Mouse (Mus musculus) limb, embryonic 11.5 days (tissue): ENCODE measurements around the gene Gm48551. TPM values are rescaled to one million over a fixed set of nuclear protein-coding genes. Genes with fewer than 3 reads are reported as not detected.

Experiments used
- ATAC-seq: fragments of 200-750 bp; cut with Nextera tagmentation; 2 replicates; pipeline ENCODE4 v1.8.0; 2017; ENCODE audit warnings: low read depth; ENCODE audit not compliant: insufficient number of reproducible peaks, low FRiP score, low TSS enrichment
- DNase-seq: peaks from one replicate; pipeline ENCODE4 v3.0.0-alpha.2; 2015; ENCODE audit warnings: low spot score
- H3K27ac ChIP-seq: fragments of 300-500 bp; sonication (generic); replicated peaks from 2 replicates; pipeline ENCODE4 v1.5.1; 2014; ENCODE audit warnings: low read depth, mild to moderate bottlenecking, low read length
- H3K27me3 ChIP-seq: fragments of 300-500 bp; sonication (generic); 2 replicates; pipeline ENCODE4 v1.6.1; 2014; ENCODE audit warnings: mild to moderate bottlenecking, low read length, mixed read lengths; ENCODE audit not compliant: control insufficient read depth, insufficient read depth
- H3K36me3 ChIP-seq: fragments of 300-500 bp; sonication (generic); 2 replicates; pipeline ENCODE4 v1.6.1; 2014; ENCODE audit warnings: mild to moderate bottlenecking, low read length, moderate library complexity, mixed read lengths; ENCODE audit not compliant: control insufficient read depth, insufficient read depth
- H3K4me1 ChIP-seq: fragments of 300-500 bp; sonication (generic); 2 replicates; pipeline ENCODE4 v1.6.1; 2014; ENCODE audit warnings: low read length, mixed read lengths; ENCODE audit not compliant: control insufficient read depth, insufficient read depth
- H3K4me2 ChIP-seq: fragments of 300-500 bp; sonication (generic); 2 replicates; pipeline ENCODE4 v1.6.1; 2014; ENCODE audit warnings: low read depth, mild to moderate bottlenecking, moderate library complexity; ENCODE audit not compliant: severe bottlenecking
- H3K4me3 ChIP-seq: fragments of 300-500 bp; sonication (generic); 2 replicates; pipeline ENCODE4 v1.5.1; 2014; ENCODE audit warnings: low read depth, low read length
- H3K9ac ChIP-seq: fragments of 300-500 bp; sonication (generic); 2 replicates; pipeline ENCODE4 v1.6.1; 2014; ENCODE audit warnings: mild to moderate bottlenecking, low read length
- H3K9me3 ChIP-seq: fragments of 300-500 bp; sonication (generic); 2 replicates; pipeline ENCODE4 v1.6.1; 2016; ENCODE audit warnings: low read length; ENCODE audit not compliant: control insufficient read depth
- WGBS: fragments of 180-500 bp; shearing (Covaris S2); extraction: QIAGEN DNeasy Blood & Tissue Kit; methylation state at CpG from one replicate; pipeline ENCODE4 v1.1.7; 2014; 5-methylcytosine and 5-hydroxymethylcytosine counted together
- polyA plus RNA-seq: library from polyadenylated mRNA; unstranded; fragments of >200 nt; fragmentation: Nextera tagmentation; extraction: Ambion mirVana; gene quantifications from 2 replicates; pipeline ENCODE4 v1.2.1, GENCODE M21; 2014

The Gm48551 gene
- polyA plus RNA-seq, 1 experiment from 2014 or later = 2.1 TPM

DNA sequence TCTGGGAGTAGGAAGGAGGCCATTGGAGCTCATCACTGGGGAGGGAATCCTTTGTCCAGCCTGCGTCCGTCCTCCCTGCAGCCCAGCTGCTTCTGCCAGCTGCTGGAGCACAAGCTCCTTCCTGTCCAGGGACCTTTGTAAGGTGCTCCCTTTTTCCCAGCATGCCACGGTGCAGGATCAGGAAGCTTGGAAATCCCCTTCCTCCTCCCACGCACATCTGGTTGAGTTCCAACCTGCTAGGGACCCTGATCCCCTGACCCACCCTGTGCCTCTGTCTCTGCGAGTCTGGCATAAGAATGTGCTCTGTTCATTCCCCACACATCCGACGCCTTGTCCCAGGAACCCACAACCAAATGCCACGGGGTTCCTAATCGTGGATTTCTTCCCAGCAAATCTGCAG is 26.7 kb downstream of the Gm48551 start:
- DNase-seq (no peak), ATAC-seq (no peak)
- 86% methylated on average over 9 of the region's 9 CpGs for WGBS
- peaks cover 67% of the 10 kb centered on the region for H3K4me1 ChIP-seq
- H3K4me2 ChIP-seq = no peak overlapping the region
- H3K9ac ChIP-seq = no peak overlapping the region
- peaks cover 7% of the 10 kb centered on the region; the same call in 1 of the 2 replicates for H3K27me3 ChIP-seq
- H3K27ac ChIP-seq = peak overlapping the region; percentile 42; the same call in 1 of the 2 replicates
- H3K9me3 ChIP-seq = no peaks in the 10 kb centered on the region
- no peaks in the 10 kb centered on the region for H3K36me3 ChIP-seq
- no peak overlapping the region for H3K4me3 ChIP-seq

DNA sequence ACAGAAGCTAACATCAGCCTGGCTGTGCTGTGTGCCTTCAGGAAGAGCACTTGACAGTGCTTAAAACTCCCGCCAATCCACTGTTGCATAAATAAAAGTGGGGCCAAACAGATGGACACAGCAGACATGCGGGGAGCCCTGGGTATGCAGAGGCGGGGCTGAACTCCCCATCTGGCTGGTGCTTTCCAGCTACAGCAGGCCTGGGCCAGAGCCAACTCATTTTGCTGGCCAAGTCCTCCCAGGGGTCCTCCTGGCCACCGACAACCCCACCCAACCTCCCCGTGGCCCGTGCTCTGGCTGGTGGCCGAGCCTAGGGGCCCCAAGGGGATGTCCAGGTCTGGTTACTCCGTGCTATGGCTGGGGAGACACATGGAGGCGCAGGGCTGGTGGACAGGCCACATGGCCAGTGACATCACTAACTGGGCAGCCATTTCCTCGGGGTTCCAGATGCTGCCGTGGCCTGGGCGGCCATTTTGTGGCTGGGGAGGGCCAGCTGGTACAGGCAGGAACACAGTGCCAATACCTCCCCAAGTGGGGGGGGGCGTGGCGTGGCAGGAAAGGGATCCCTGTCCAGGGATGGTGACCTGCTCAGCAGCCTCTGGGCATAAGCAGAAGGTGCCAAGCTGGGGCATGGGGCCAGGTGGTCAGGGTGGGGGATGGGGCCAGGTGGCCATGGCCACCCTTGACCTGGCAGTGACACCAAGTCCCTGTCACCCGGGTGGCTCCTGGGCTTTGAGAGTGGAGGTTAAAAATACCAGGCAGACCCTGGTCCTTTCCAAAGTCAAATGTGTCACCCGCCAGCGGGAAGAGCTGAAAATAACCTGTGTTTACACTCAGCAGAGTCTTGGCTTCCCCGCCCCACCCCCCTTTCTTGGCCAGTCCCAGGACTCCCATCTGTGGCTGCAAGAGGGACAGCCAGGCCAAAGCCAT is 27.5 kb downstream of the Gm48551 start:
- H3K27ac ChIP-seq = peak overlapping the region; percentile 42; the same call in 1 of the 2 replicates
- no peaks in the 10 kb centered on the region for H3K36me3 ChIP-seq
- no peak for DNase-seq
- peaks cover 6% of the 10 kb centered on the region; the same call in 1 of the 2 replicates for H3K27me3 ChIP-seq
- WGBS = 81% methylated on average over 18 of the region's 18 CpGs
- H3K9ac ChIP-seq = no peak overlapping the region
- H3K9me3 ChIP-seq = no peaks in the 10 kb centered on the region
- no peak overlapping the region for H3K4me3 ChIP-seq
- no peak overlapping the region for H3K4me2 ChIP-seq
- peaks cover 65% of the 10 kb centered on the region for H3K4me1 ChIP-seq
- ATAC-seq = no peak

DNA sequence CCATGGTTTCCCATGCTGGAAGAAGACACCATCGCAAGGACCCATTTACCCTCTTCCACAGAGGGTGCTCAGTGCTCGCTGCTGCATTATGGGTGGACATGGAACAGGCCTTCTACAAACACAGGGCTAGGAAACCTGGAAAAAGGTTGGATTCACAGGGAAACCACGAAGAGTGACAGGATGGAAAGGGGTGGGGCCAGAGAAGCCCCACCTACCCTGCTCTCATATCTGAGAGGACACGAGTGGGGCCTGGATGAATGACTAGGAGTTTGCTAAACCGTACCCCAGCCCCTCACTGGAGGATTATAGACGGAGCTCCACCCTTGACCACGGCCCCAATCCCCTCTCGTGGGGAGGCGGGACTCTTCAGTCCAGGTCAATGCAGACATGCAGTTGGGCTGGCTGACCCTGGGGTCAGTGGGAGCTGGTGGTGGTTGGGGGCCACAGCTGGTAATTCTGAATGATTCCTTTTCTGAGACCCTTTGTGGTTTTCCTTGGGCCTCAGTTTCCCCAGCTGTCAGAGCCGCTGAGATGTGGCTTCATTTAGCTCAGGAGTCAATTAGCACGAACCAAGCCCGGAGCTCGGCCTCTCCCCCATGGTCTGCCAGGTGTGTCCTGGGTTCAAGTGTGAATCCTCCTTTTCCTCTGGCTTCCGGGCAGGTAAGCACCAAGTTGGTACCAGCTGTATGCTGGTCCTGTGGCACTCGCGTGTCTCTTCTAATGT is 28.5 kb downstream of the Gm48551 start:
- H3K9me3 ChIP-seq = no peaks in the 10 kb centered on the region
- ATAC-seq (no peak), DNase-seq (no peak)
- H3K4me3 ChIP-seq = no peak overlapping the region
- H3K36me3 ChIP-seq = no peaks in the 10 kb centered on the region
- H3K4me2 ChIP-seq = no peak overlapping the region
- H3K9ac ChIP-seq = no peak overlapping the region
- peaks cover 65% of the 10 kb centered on the region for H3K4me1 ChIP-seq
- H3K27me3 ChIP-seq = peaks cover 6% of the 10 kb centered on the region; the same call in 1 of the 2 replicates
- 79% methylated on average over 16 of the region's 16 CpGs for WGBS
- H3K27ac ChIP-seq = no peak overlapping the region

DNA sequence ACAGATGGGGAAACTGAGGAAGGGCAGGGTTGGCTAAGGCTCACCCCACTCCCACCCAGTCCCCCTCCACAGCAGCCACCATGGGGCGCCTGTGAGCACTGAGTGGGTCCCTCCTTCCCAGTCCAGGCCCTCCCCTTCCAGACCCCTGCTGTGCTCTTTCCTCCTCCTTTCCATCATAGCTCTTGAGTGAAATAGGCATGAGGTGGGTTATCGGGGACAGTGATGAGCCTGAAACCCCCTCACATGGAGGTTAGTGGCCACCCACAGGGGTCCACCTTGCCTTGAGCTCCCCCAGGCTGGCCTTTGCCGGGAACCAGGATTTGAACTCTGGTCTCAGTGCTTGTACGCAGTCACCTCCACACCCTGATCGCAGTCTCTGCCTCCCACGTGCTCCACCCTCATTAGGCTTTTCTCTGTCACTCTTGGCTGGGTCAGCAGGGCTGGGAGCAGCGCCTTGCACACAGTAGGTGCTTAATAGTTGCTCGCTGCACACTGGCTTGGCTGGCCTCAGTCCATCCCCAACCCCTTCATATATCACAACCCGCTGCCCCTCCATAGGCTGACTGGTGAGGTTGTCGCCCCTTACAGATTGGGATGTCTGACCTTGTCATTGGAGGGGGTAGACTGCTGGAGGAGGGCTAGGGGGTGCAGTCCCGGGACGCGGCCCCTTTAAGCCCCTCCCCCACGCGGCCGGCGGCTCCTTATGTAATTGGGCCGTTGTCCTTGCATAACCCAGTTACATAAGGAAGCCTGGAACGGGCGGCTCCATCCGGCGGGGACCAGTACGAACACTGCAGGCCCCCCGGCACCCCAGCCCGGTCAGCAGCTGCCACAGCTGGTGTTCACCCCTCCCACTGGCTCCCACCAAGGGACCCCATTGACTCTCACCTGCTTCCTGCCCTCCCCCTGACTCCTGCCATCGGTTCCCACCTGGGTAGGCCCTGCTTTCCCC is 29.3 kb downstream of the Gm48551 start:
- peak overlapping the region; percentile 6; the same call in 1 of the 2 replicates for H3K4me3 ChIP-seq

DNA sequence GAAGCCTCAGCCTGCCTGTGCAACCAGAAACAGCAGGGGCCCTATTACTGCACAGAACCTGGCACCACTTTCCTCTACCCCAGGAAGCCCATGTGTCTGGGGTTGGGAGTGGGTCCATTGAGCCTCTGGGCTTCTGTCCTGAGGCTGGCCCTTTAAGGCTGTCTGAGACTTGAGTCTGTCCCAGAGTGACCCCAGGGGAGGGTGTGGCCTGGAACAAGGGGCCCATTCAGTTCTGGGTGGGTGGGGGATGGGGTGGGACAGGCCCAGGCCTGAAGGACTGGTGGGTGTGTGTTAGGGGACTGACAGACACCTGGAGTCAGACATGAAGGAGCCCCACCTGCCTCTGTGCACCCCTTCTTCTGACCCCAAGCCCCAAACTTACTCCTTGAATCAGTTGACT is 30.4 kb downstream of the Gm48551 start:
- Histone ChIP-seq H3K36me3 (no peaks in the 10 kb centered on the region), H3K27ac (peak overlapping the region; percentile 11), H3K4me1 (peaks cover 53% of the 10 kb centered on the region), H3K9ac (no peak overlapping the region), H3K9me3 (no peaks in the 10 kb centered on the region), H3K4me2 (no peak overlapping the region), H3K27me3 (no peaks in the 10 kb centered on the region), H3K4me3 (no peak overlapping the region)
- no peak for ATAC-seq
- no peak for DNase-seq

More for the DNA sequence above, 29.3 kb downstream of the Gm48551 start:
- peak overlapping the region; percentile 11; the same call in 1 of the 2 replicates for H3K27ac ChIP-seq
- DNase-seq = peak; percentile 76
- H3K36me3 ChIP-seq = no peaks in the 10 kb centered on the region
- no peak for ATAC-seq
- peak overlapping the region; percentile 27 for H3K4me2 ChIP-seq
- H3K4me1 ChIP-seq = peaks cover 60% of the 10 kb centered on the region
- no peaks in the 10 kb centered on the region for H3K27me3 ChIP-seq
- 29% methylated on average over 26 of the region's 26 CpGs for WGBS
- H3K9ac ChIP-seq = peak overlapping the region; percentile 45
- no peaks in the 10 kb centered on the region for H3K9me3 ChIP-seq

DNA sequence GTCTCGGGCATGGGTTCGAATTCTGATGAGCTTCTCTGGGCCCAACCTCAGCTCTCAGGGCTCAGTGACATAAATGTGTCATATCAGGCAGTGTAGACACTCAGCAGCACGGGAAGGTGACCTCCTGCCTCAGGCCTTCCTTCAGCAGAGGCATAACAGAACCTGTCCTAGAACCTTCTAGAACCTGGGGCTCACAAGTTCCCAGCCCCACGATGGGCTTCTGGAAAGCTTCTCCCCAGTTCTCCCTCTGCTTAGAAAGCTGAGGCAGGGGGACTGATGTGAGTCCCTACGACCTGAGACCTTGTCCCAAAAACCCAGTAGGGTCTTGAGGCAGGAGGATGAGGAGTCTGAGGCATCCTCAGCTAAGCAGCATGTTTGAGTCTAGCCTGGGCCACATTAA is 30.9 kb downstream of the Gm48551 start:
- DNase-seq (no peak), ATAC-seq (no peak)
- Histone ChIP-seq H3K27me3 (no peaks in the 10 kb centered on the region), H3K36me3 (no peaks in the 10 kb centered on the region), H3K27ac (no peak overlapping the region), H3K4me3 (no peak overlapping the region), H3K9ac (no peak overlapping the region), H3K9me3 (no peaks in the 10 kb centered on the region), H3K4me2 (no peak overlapping the region), H3K4me1 (peaks cover 50% of the 10 kb centered on the region)
- 81% methylated on average over 5 of the region's 5 CpGs for WGBS

DNA sequence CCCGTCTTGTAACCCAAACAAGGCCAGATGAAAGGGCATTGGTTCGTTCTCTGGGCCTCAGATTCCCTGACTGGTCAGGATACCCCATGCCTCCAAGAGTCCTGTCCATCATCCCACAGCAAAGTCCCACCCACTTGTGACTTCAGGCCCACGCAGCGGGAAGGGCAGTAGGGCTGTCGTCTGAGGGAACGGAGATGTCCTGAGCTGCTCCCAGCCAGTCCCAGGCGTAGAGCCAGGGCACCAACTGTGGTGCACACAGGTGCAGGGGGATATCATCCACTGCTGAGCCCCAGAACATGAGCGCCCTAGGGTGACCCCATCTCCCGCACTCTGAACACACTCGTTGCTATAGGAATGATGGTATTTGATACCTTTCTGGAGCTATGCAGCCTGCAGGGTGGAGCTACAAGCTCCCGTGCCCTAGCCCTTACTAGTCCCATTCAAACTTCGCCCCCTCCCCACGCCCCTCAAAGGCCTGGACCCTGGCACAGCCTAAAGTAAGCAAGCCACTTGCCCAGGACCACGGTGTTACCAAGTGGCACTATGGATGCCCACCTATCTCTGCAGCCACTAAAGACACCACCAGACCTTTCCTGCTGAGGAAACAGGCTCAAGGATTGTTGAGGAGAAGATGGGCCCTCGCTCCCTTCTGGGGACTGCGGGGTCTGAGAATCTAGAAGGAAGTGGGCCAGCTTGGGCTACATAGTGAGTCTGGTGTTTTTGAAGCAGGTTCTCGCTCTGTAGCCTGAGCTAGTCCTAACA is 31.5 kb downstream of the Gm48551 start:
- Histone ChIP-seq H3K9me3 (no peaks in the 10 kb centered on the region), H3K27me3 (no peaks in the 10 kb centered on the region), H3K4me2 (no peak overlapping the region), H3K36me3 (no peaks in the 10 kb centered on the region), H3K4me3 (no peak overlapping the region), H3K4me1 (peaks cover 49% of the 10 kb centered on the region), H3K9ac (peak overlapping the region; percentile 22; the same call in 1 of the 2 replicates), H3K27ac (0 out of 2 replicates have a peak overlapping the region, but pooled peaks have one; percentile 33)
- DNase-seq = no peak
- no peak for ATAC-seq
- 66% methylated on average over 17 of the region's 17 CpGs for WGBS
